ENCODE assay signal across 25 mouse cellular contexts in genomic region chr17:78766084-78766483, GRCm38 (mm10).
"Had no signal": no experiment of that assay in that cellular context is flagged by ENCODE, and none has a peak within 500 bp of the region (broad histone marks: within the 10 kb centered on the region; RNA-seq: fewer than 3 reads in every experiment).

No protein-coding gene starts in this region.

- H3K4me1 ChIP-seq: embryonic facial prominence, embryonic 10.5 days; embryonic facial prominence, embryonic 12.5 days; embryonic facial prominence, embryonic 13.5 days; embryonic facial prominence, embryonic 15.5 days; forebrain, embryonic 10.5 days; forebrain, embryonic 12.5 days; forebrain, embryonic 13.5 days; forebrain, embryonic 15.5 days had no signal

- H3K9me3 ChIP-seq: embryonic facial prominence, embryonic 10.5 days; embryonic facial prominence, embryonic 12.5 days; embryonic facial prominence, embryonic 13.5 days; embryonic facial prominence, embryonic 15.5 days; forebrain, embryonic 10.5 days; forebrain, embryonic 12.5 days; forebrain, embryonic 13.5 days; forebrain, embryonic 15.5 days had no signal

- H3K27me3 ChIP-seq: embryonic facial prominence, embryonic 12.5 days; embryonic facial prominence, embryonic 13.5 days; embryonic facial prominence, embryonic 15.5 days; forebrain, embryonic 12.5 days; forebrain, embryonic 13.5 days; forebrain, embryonic 15.5 days had no signal

- DNase-seq: cerebellum, adult 8-10 months; cerebellum, adult 9-10 months; cerebellum, adult 9-11 months; cerebellum, postnatal 10 days; cerebellum, postnatal 14 days; cerebellum, postnatal 25 days; cerebellum, postnatal 36 days; embryo, embryonic 11 days; forebrain, postnatal 0 days; gastrocnemius, adult 2 months; gastrocnemius, postnatal 10 days; gastrocnemius, postnatal 14 days; gastrocnemius, postnatal 25 days; gastrocnemius, postnatal 36 days; heart, adult 18-20 months; heart, adult 2 months had no signal

- H3K27ac ChIP-seq: embryonic facial prominence, embryonic 10.5 days; embryonic facial prominence, embryonic 12.5 days; embryonic facial prominence, embryonic 13.5 days; embryonic facial prominence, embryonic 15.5 days; forebrain, embryonic 10.5 days; forebrain, embryonic 12.5 days; forebrain, embryonic 13.5 days; forebrain, embryonic 15.5 days; gastrocnemius, adult 2 months; heart, adult 2 months had no signal

- H3K4me3 ChIP-seq: embryonic facial prominence, embryonic 10.5 days; embryonic facial prominence, embryonic 12.5 days; embryonic facial prominence, embryonic 13.5 days; embryonic facial prominence, embryonic 15.5 days; erythroblast, embryonic 14.5 days; forebrain, embryonic 10.5 days; forebrain, embryonic 12.5 days; forebrain, embryonic 13.5 days; forebrain, embryonic 15.5 days; gastrocnemius, adult 2 months; heart, adult 2 months had no signal

- H3K9ac ChIP-seq: embryonic facial prominence, embryonic 12.5 days; embryonic facial prominence, embryonic 13.5 days; embryonic facial prominence, embryonic 15.5 days; forebrain, embryonic 12.5 days; forebrain, embryonic 13.5 days; forebrain, embryonic 15.5 days; forebrain, postnatal 0 days had no signal

- H3K4me2 ChIP-seq: embryonic facial prominence, embryonic 12.5 days; embryonic facial prominence, embryonic 13.5 days; embryonic facial prominence, embryonic 15.5 days; forebrain, embryonic 12.5 days; forebrain, embryonic 13.5 days; forebrain, embryonic 15.5 days had no signal
